Mouse (Mus musculus) neural tube, embryonic 11.5 days (tissue): ENCODE measurements around the gene Map2. TPM values are rescaled to one million over a fixed set of nuclear protein-coding genes. Genes with fewer than 3 reads are reported as not detected.

ENCODE experiments used
- ATAC-seq: fragments of 200-750 bp; cut with Nextera tagmentation; 2 replicates; pipeline ENCODE4 v1.8.0; 2017; ENCODE audit warnings: moderate number of reproducible peaks, mild to moderate bottlenecking, moderate TSS enrichment, moderate library complexity; ENCODE audit not compliant: insufficient read depth, low FRiP score, low TSS enrichment
- DNase-seq: peaks from one replicate; pipeline ENCODE4 v3.0.0-alpha.2; 2015; ENCODE audit warnings: low spot score
- H3K27ac ChIP-seq: fragments of 300-500 bp; sonication (generic); 2 replicates; pipeline ENCODE4 v1.5.1; 2014; ENCODE audit warnings: low read depth, mild to moderate bottlenecking, low read length
- H3K27me3 ChIP-seq: fragments of 300-500 bp; sonication (generic); 2 replicates; pipeline ENCODE4 v1.6.1; 2014; ENCODE audit warnings: mild to moderate bottlenecking, low read length, mixed read lengths; ENCODE audit not compliant: control insufficient read depth, insufficient read depth
- H3K36me3 ChIP-seq: fragments of 300-500 bp; sonication (generic); 2 replicates; pipeline ENCODE4 v1.6.1; 2014; ENCODE audit warnings: mild to moderate bottlenecking, low read length, moderate library complexity, mixed read lengths; ENCODE audit not compliant: control insufficient read depth, insufficient read depth
- H3K4me1 ChIP-seq: fragments of 300-500 bp; sonication (generic); 2 replicates; pipeline ENCODE4 v1.6.1; 2014; ENCODE audit warnings: low read length, mixed read lengths; ENCODE audit not compliant: control insufficient read depth, insufficient read depth
- H3K4me2 ChIP-seq: fragments of 300-500 bp; sonication (generic); 2 replicates; pipeline ENCODE4 v1.6.1; 2014; ENCODE audit warnings: low read depth, mild to moderate bottlenecking, moderate library complexity
- H3K4me3 ChIP-seq: fragments of 300-500 bp; sonication (generic); 2 replicates; pipeline ENCODE4 v1.5.1; 2014; ENCODE audit warnings: low read depth, low read length
- H3K9ac ChIP-seq: fragments of 300-500 bp; sonication (generic); 2 replicates; pipeline ENCODE4 v1.6.1; 2014; ENCODE audit warnings: mild to moderate bottlenecking, low read length
- H3K9me3 ChIP-seq: fragments of 300-500 bp; sonication (generic); 2 replicates; pipeline ENCODE4 v1.6.1; 2016; ENCODE audit warnings: low read length; ENCODE audit not compliant: control insufficient read depth
- WGBS: fragments of 180-500 bp; shearing (Covaris S2); extraction: QIAGEN DNeasy Blood & Tissue Kit; methylation state at CpG from one replicate; pipeline ENCODE4 v1.1.7; 2014; 5-methylcytosine and 5-hydroxymethylcytosine counted together
- polyA plus RNA-seq: library from polyadenylated mRNA; unstranded; fragments of >200 nt; fragmentation: Nextera tagmentation; extraction: Ambion mirVana; gene quantifications from 2 replicates; pipeline ENCODE4 v1.2.1, GENCODE M21; 2014

Map2 gene
- polyA plus RNA-seq, 1 experiment from 2014 or later, result 194 TPM

GRCm38 (mm10) chr1:66299376-66299775 lies 124.3 kb downstream of the Map2 start:
- H3K9me3 ChIP-seq, result no peaks in the 10 kb centered on the region
- 62% methylated on average over 6 of the region's 6 CpGs for WGBS
- no peak overlapping the region for H3K9ac ChIP-seq
- H3K36me3 ChIP-seq, result no peaks in the 10 kb centered on the region
- no peaks in the 10 kb centered on the region for H3K27me3 ChIP-seq
- no peak overlapping the region for H3K4me3 ChIP-seq
- H3K4me1 ChIP-seq, result no peaks in the 10 kb centered on the region
- no peak for ATAC-seq
- H3K27ac ChIP-seq, result no peak overlapping the region
- DNase-seq, result no peak
- no peak overlapping the region for H3K4me2 ChIP-seq

GRCm38 (mm10) chr1:66320378-66321135 lies 145.5 kb downstream of the Map2 start:
- WGBS, result 82% methylated on average over 2 of the region's 2 CpGs
- Histone ChIP-seq H3K4me2 (no peak overlapping the region), H3K4me3 (no peak overlapping the region), H3K27me3 (no peaks in the 10 kb centered on the region), H3K9me3 (no peaks in the 10 kb centered on the region), H3K9ac (no peak overlapping the region; the same call in 1 of the 2 replicates), H3K36me3 (no peaks in the 10 kb centered on the region), H3K27ac (peak overlapping the region; percentile 83), H3K4me1 (peaks cover 10% of the 10 kb centered on the region; the same call in 1 of the 2 replicates)
- 0 out of 2 replicates have a peak, but pooled peaks have one; percentile 54 for ATAC-seq
- peak; percentile 39 for DNase-seq

GRCm38 (mm10) chr1:66321136-66321502 lies 146.0 kb downstream of the Map2 start:
- no peaks in the 10 kb centered on the region for H3K36me3 ChIP-seq
- ATAC-seq, result 0 out of 2 replicates have a peak, but pooled peaks have one; percentile 24
- no peaks in the 10 kb centered on the region for H3K27me3 ChIP-seq
- no peaks in the 10 kb centered on the region for H3K9me3 ChIP-seq
- no peak overlapping the region for H3K4me3 ChIP-seq
- H3K4me1 ChIP-seq, result peaks cover 10% of the 10 kb centered on the region; the same call in 1 of the 2 replicates
- H3K9ac ChIP-seq, result no peak overlapping the region; the same call in 1 of the 2 replicates
- DNase-seq, result no peak
- WGBS, result 37% methylated on average over 1 of the region's 1 CpGs
- no peak overlapping the region for H3K4me2 ChIP-seq
- peak overlapping the region; percentile 83 for H3K27ac ChIP-seq

- Histone ChIP-seq H3K4me2 (peak overlapping the region; percentile 33), H3K4me1 (peaks cover 10% of the 10 kb centered on the region; the same call in 1 of the 2 replicates), H3K4me3 (peak overlapping the region; percentile 18), H3K9me3 (no peaks in the 10 kb centered on the region), H3K9ac (peak overlapping the region; percentile 67), H3K36me3 (no peaks in the 10 kb centered on the region), H3K27ac (peak overlapping the region; percentile 95), H3K27me3 (no peaks in the 10 kb centered on the region)
- peak; percentile 85 for ATAC-seq
- peak; percentile 76 for DNase-seq
- 39% methylated on average over 15 of the region's 15 CpGs for WGBS
Observed at GRCm38 (mm10) chr1:66321631-66322142, 146.6 kb downstream of the Map2 start.

GRCm38 (mm10) chr1:66323461-66323860 lies 148.4 kb downstream of the Map2 start:
- Histone ChIP-seq H3K4me3 (peak overlapping the region; percentile 15), H3K9me3 (no peaks in the 10 kb centered on the region), H3K36me3 (no peaks in the 10 kb centered on the region), H3K27ac (no peak overlapping the region), H3K4me1 (peaks cover 10% of the 10 kb centered on the region; the same call in 1 of the 2 replicates), H3K4me2 (peak overlapping the region; percentile 31), H3K27me3 (no peaks in the 10 kb centered on the region), H3K9ac (peak overlapping the region; percentile 44)
- DNase-seq (peak; percentile 24), ATAC-seq (no peak)
- WGBS, result 61% methylated on average over 9 of the region's 9 CpGs

GRCm38 (mm10) chr1:66324951-66325350 lies 149.9 kb downstream of the Map2 start:
- Histone ChIP-seq H3K9me3 (no peaks in the 10 kb centered on the region), H3K27me3 (no peaks in the 10 kb centered on the region), H3K4me3 (no peak overlapping the region), H3K36me3 (no peaks in the 10 kb centered on the region), H3K27ac (no peak overlapping the region), H3K4me2 (peak overlapping the region; percentile 15; the same call in 1 of the 2 replicates), H3K9ac (no peak overlapping the region), H3K4me1 (peaks cover 10% of the 10 kb centered on the region; the same call in 1 of the 2 replicates)
- no peak for ATAC-seq
- DNase-seq, result no peak

GRCm38 (mm10) chr1:66328996-66329395 lies 153.9 kb downstream of the Map2 start:
- H3K9me3 ChIP-seq, result no peaks in the 10 kb centered on the region
- no peaks in the 10 kb centered on the region for H3K4me1 ChIP-seq
- 56% methylated on average over 6 of the region's 6 CpGs for WGBS
- no peak overlapping the region for H3K9ac ChIP-seq
- ATAC-seq (no peak), DNase-seq (no peak)
- no peak overlapping the region for H3K27ac ChIP-seq
- H3K36me3 ChIP-seq, result no peaks in the 10 kb centered on the region
- H3K4me2 ChIP-seq, result no peak overlapping the region
- H3K27me3 ChIP-seq, result no peaks in the 10 kb centered on the region
- H3K4me3 ChIP-seq, result no peak overlapping the region

GRCm38 (mm10) chr1:66329534-66329933 lies 154.5 kb downstream of the Map2 start:
- Histone ChIP-seq H3K9me3 (no peaks in the 10 kb centered on the region), H3K36me3 (no peaks in the 10 kb centered on the region), H3K27me3 (no peaks in the 10 kb centered on the region), H3K4me3 (no peak overlapping the region), H3K4me2 (no peak overlapping the region), H3K4me1 (no peaks in the 10 kb centered on the region), H3K27ac (no peak overlapping the region), H3K9ac (no peak overlapping the region)
- DNase-seq (no peak), ATAC-seq (no peak)
